Mouse (Mus musculus) left cerebral cortex, adult 2 months (tissue): ENCODE results near the gene Ap1b1. TPM values are rescaled to one million over a fixed set of nuclear protein-coding genes. Genes with fewer than 3 reads are reported as not detected.

ENCODE experiments used
- DNase-seq, 2 experiments: peaks; one replicate each; pipeline ENCODE4 v3.0.0; 2021 to 2022; ENCODE audit warnings: low spot score in 2 of 2, mixed read lengths in 1 of 2; ENCODE audit errors: extremely low spot score in 1 of 2
- H3K27ac ChIP-seq: fragments of 200-600 bp; 2 replicates; pipeline ENCODE4 v1.8.1; 2022
- H3K4me3 ChIP-seq: fragments of 200-600 bp; 2 replicates; pipeline ENCODE4 v1.8.1; 2022
- CTCF ChIP-seq: fragments of 200-600 bp; IDR thresholded peaks from 2 replicates; pipeline ENCODE4 v1.8.1; 2022; ENCODE audit warnings: antibody characterized with exemption, mild to moderate bottlenecking, moderate library complexity
- intact Hi-C: fragments of 180-260 bp; cut with DNase I; formaldehyde crosslinking; loops from one replicate; pipeline ENCODE4 v1.15.1; 2025
- total RNA-seq, 2 experiments: library from RNA; stranded (reverse); gene quantifications; 2 replicates each; pipeline ENCODE4 v1.2.3; 2021

The Ap1b1 gene
- total RNA-seq, 2 experiments from 2014 or later, result 156 to 177 TPM

GRCm38 (mm10) chr11:5041144-5041780 is 54.6 kb downstream of the Ap1b1 start:
- H3K4me3 ChIP-seq, result no peak overlapping the region
- peak; percentile 68 to 80 for DNase-seq
- TF ChIP-seq CTCF, result no peak
- peak overlapping the region; percentile 85 for H3K27ac ChIP-seq
- intact Hi-C loops, result no loop called here

- no peak for DNase-seq
- intact Hi-C loops, result no loop called here
- no peak for TF ChIP-seq CTCF
- H3K4me3 ChIP-seq, result no peak overlapping the region
- peak overlapping the region; percentile 16; the same call in 1 of the 2 replicates for H3K27ac ChIP-seq
Observed at GRCm38 (mm10) chr11:5042645-5043381, 56.2 kb downstream of the Ap1b1 start.

GRCm38 (mm10) chr11:5046321-5046926 is 59.8 kb downstream of the Ap1b1 start:
- peak overlapping the region; percentile 47 for H3K27ac ChIP-seq
- TF ChIP-seq CTCF, result peak; percentile 33
- DNase-seq, result peak in 1 of 2 experiments; percentile 44
- no peak overlapping the region for H3K4me3 ChIP-seq
- intact Hi-C loops, result loop anchor here (1.0 kb wide), 1 partner anchor 18 kb away; no protein-coding TSS in a partner anchor

GRCm38 (mm10) chr11:5051629-5052028 is 65.0 kb downstream of the Ap1b1 start:
- Histone ChIP-seq H3K27ac (peak overlapping the region; percentile 79; the same call in 1 of the 2 replicates), H3K4me3 (no peak overlapping the region)
- intact Hi-C loops, result loop anchor here (1.0 kb wide), 1 partner anchor 16 kb away; no protein-coding TSS in a partner anchor
- no peak for DNase-seq
- TF ChIP-seq CTCF, result no peak

GRCm38 (mm10) chr11:5052200-5052854 is 65.7 kb downstream of the Ap1b1 start:
- Histone ChIP-seq H3K4me3 (no peak overlapping the region), H3K27ac (peak overlapping the region; percentile 79)
- intact Hi-C loops, result loop anchor here (1.0 kb wide), 1 partner anchor 17 kb away; no protein-coding TSS in a partner anchor
- peak; percentile 46 to 51 for DNase-seq
- no peak for TF ChIP-seq CTCF

GRCm38 (mm10) chr11:5054151-5054550 is 67.5 kb downstream of the Ap1b1 start:
- DNase-seq, result no peak
- Histone ChIP-seq H3K27ac (no peak overlapping the region), H3K4me3 (no peak overlapping the region)
- TF ChIP-seq CTCF, result no peak
- intact Hi-C loops, result no loop called here

- no peak overlapping the region for H3K4me3 ChIP-seq
- DNase-seq, result no peak
- H3K27ac ChIP-seq, result no peak overlapping the region; the same call in 1 of the 2 replicates
- TF ChIP-seq CTCF, result no peak
- intact Hi-C loops, result no loop called here
Observed at GRCm38 (mm10) chr11:5054874-5055273, 68.2 kb downstream of the Ap1b1 start.

GRCm38 (mm10) chr11:5055945-5056938 is 69.6 kb downstream of the Ap1b1 start:
- peak overlapping the region; percentile 95 for H3K27ac ChIP-seq
- no peak for DNase-seq
- no peak overlapping the region; the same call in 1 of the 2 replicates for H3K4me3 ChIP-seq
- intact Hi-C loops, result no loop called here
- no peak; the same call in 1 of the 2 replicates for TF ChIP-seq CTCF

- H3K4me3 ChIP-seq, result peak overlapping the region; percentile 72
- no peak for TF ChIP-seq CTCF
- no peak for DNase-seq
- peak overlapping the region; percentile 95 for H3K27ac ChIP-seq
- intact Hi-C loops, result no loop called here
Observed at GRCm38 (mm10) chr11:5057064-5057463, 70.4 kb downstream of the Ap1b1 start.

GRCm38 (mm10) chr11:5057541-5057855 is 70.9 kb downstream of the Ap1b1 start:
- no peak for DNase-seq
- H3K4me3 ChIP-seq, result peak overlapping the region; percentile 72
- peak overlapping the region; percentile 95 for H3K27ac ChIP-seq
- intact Hi-C loops, result no loop called here
- TF ChIP-seq CTCF, result no peak
